Mouse (Mus musculus): ENCODE data around the gene Gm20388. TPM values are rescaled to one million over a fixed set of nuclear protein-coding genes. Genes with fewer than 3 reads are reported as not detected.

Gene Gm20388
- polyA plus RNA-seq, 1 experiment from 2014 or later = not detected

- no peak overlapping the region for H3K4me3 ChIP-seq (ENCODE audit: low read depth, low read length)
- H3K36me3 ChIP-seq (ENCODE audit: control insufficient read depth, insufficient read depth, low read length) = no peaks in the 10 kb centered on the region
- WGBS = 73% methylated on average over 11 of the region's 11 CpGs
- H3K27ac ChIP-seq (ENCODE audit: low read depth, low read length) = no peak overlapping the region
- no peak overlapping the region for H3K4me2 ChIP-seq
- H3K4me1 ChIP-seq (ENCODE audit: control insufficient read depth, insufficient read depth, low read length) = no peaks in the 10 kb centered on the region
- no peak for ATAC-seq (ENCODE audit: low FRiP score)
- DNase-seq (ENCODE audit: low spot score, missing footprints) = no peak
- no peaks in the 10 kb centered on the region for H3K9me3 ChIP-seq (ENCODE audit: control insufficient read depth, low read length)
- H3K27me3 ChIP-seq (ENCODE audit: control insufficient read depth, insufficient read depth, low read length) = no peaks in the 10 kb centered on the region
- H3K9ac ChIP-seq (ENCODE audit: low read length) = no peak overlapping the region
Observed at GRCm38 (mm10) chr8:122111745-122112144, 2201.1 kb downstream of the Gm20388 start.

- H3K4me3 ChIP-seq (ENCODE audit: low read depth, low read length) = no peak overlapping the region
- no peak overlapping the region for H3K27ac ChIP-seq (ENCODE audit: low read depth, low read length)
- ATAC-seq (ENCODE audit: low FRiP score) (no peak), DNase-seq (ENCODE audit: low spot score, missing footprints) (no peak)
- no peaks in the 10 kb centered on the region for H3K4me1 ChIP-seq (ENCODE audit: control insufficient read depth, insufficient read depth, low read length)
- H3K36me3 ChIP-seq (ENCODE audit: control insufficient read depth, insufficient read depth, low read length) = no peaks in the 10 kb centered on the region
- no peak overlapping the region for H3K4me2 ChIP-seq
- 84% methylated on average over 13 of the region's 14 CpGs for WGBS
- no peaks in the 10 kb centered on the region for H3K9me3 ChIP-seq (ENCODE audit: control insufficient read depth, low read length)
- H3K27me3 ChIP-seq (ENCODE audit: control insufficient read depth, insufficient read depth, low read length) = no peaks in the 10 kb centered on the region
- H3K9ac ChIP-seq (ENCODE audit: low read length) = no peak overlapping the region
Observed at GRCm38 (mm10) chr8:122112264-122112965, 2201.8 kb downstream of the Gm20388 start.

- H3K9ac ChIP-seq (ENCODE audit: low read length) = no peak overlapping the region
- no peak overlapping the region for H3K4me2 ChIP-seq
- ATAC-seq (ENCODE audit: low FRiP score) (no peak), DNase-seq (ENCODE audit: low spot score, missing footprints) (no peak)
- H3K4me3 ChIP-seq (ENCODE audit: low read depth, low read length) = no peak overlapping the region
- H3K4me1 ChIP-seq (ENCODE audit: control insufficient read depth, insufficient read depth, low read length) = no peaks in the 10 kb centered on the region
- WGBS = 86% methylated on average over 2 of the region's 2 CpGs
- H3K27ac ChIP-seq (ENCODE audit: low read depth, low read length) = no peak overlapping the region
- H3K27me3 ChIP-seq (ENCODE audit: control insufficient read depth, insufficient read depth, low read length) = no peaks in the 10 kb centered on the region
- no peaks in the 10 kb centered on the region for H3K9me3 ChIP-seq (ENCODE audit: control insufficient read depth, low read length)
- H3K36me3 ChIP-seq (ENCODE audit: control insufficient read depth, insufficient read depth, low read length) = no peaks in the 10 kb centered on the region
Observed at GRCm38 (mm10) chr8:122114890-122115289, 2204.2 kb downstream of the Gm20388 start.

GRCm38 (mm10) chr8:122116716-122117357, 2206.2 kb downstream of the Gm20388 start:
- H3K4me1 ChIP-seq (ENCODE audit: control insufficient read depth, insufficient read depth, low read length) = no peaks in the 10 kb centered on the region
- no peak overlapping the region for H3K4me2 ChIP-seq
- DNase-seq (ENCODE audit: low spot score, missing footprints) = no peak
- no peak for ATAC-seq (ENCODE audit: low FRiP score)
- H3K9me3 ChIP-seq (ENCODE audit: control insufficient read depth, low read length) = no peaks in the 10 kb centered on the region
- no peak overlapping the region for H3K4me3 ChIP-seq (ENCODE audit: low read depth, low read length)
- H3K27ac ChIP-seq (ENCODE audit: low read depth, low read length) = no peak overlapping the region
- 92% methylated on average over 7 of the region's 7 CpGs for WGBS
- H3K9ac ChIP-seq (ENCODE audit: low read length) = no peak overlapping the region
- H3K27me3 ChIP-seq (ENCODE audit: control insufficient read depth, insufficient read depth, low read length) = no peaks in the 10 kb centered on the region
- H3K36me3 ChIP-seq (ENCODE audit: control insufficient read depth, insufficient read depth, low read length) = no peaks in the 10 kb centered on the region

- no peaks in the 10 kb centered on the region for H3K4me1 ChIP-seq (ENCODE audit: control insufficient read depth, insufficient read depth, low read length)
- no peak overlapping the region for H3K4me2 ChIP-seq
- 85% methylated on average over 10 of the region's 10 CpGs for WGBS
- no peak overlapping the region for H3K27ac ChIP-seq (ENCODE audit: low read depth, low read length)
- H3K9me3 ChIP-seq (ENCODE audit: control insufficient read depth, low read length) = no peaks in the 10 kb centered on the region
- no peak overlapping the region for H3K4me3 ChIP-seq (ENCODE audit: low read depth, low read length)
- H3K36me3 ChIP-seq (ENCODE audit: control insufficient read depth, insufficient read depth, low read length) = no peaks in the 10 kb centered on the region
- H3K27me3 ChIP-seq (ENCODE audit: control insufficient read depth, insufficient read depth, low read length) = no peaks in the 10 kb centered on the region
- no peak for DNase-seq (ENCODE audit: low spot score, missing footprints)
- ATAC-seq (ENCODE audit: low FRiP score) = no peak
- H3K9ac ChIP-seq (ENCODE audit: low read length) = no peak overlapping the region
Observed at GRCm38 (mm10) chr8:122118097-122118496, 2207.5 kb downstream of the Gm20388 start.

GRCm38 (mm10) chr8:122118536-122118935, 2207.9 kb downstream of the Gm20388 start:
- no peak for ATAC-seq (ENCODE audit: low FRiP score)
- H3K27ac ChIP-seq (ENCODE audit: low read depth, low read length) = no peak overlapping the region
- no peaks in the 10 kb centered on the region for H3K27me3 ChIP-seq (ENCODE audit: control insufficient read depth, insufficient read depth, low read length)
- H3K36me3 ChIP-seq (ENCODE audit: control insufficient read depth, insufficient read depth, low read length) = no peaks in the 10 kb centered on the region
- no peak overlapping the region for H3K9ac ChIP-seq (ENCODE audit: low read length)
- no peak overlapping the region for H3K4me2 ChIP-seq
- no peak for DNase-seq (ENCODE audit: low spot score, missing footprints)
- no peak overlapping the region for H3K4me3 ChIP-seq (ENCODE audit: low read depth, low read length)
- no peaks in the 10 kb centered on the region for H3K4me1 ChIP-seq (ENCODE audit: control insufficient read depth, insufficient read depth, low read length)
- H3K9me3 ChIP-seq (ENCODE audit: control insufficient read depth, low read length) = no peaks in the 10 kb centered on the region
- 77% methylated on average over 15 of the region's 15 CpGs for WGBS

GRCm38 (mm10) chr8:122124326-122124725, 2213.7 kb downstream of the Gm20388 start:
- Histone ChIP-seq H3K4me2 (no peak overlapping the region), H3K4me3 (ENCODE audit: low read depth, low read length) (no peak overlapping the region), H3K27ac (ENCODE audit: low read depth, low read length) (no peak overlapping the region), H3K36me3 (ENCODE audit: control insufficient read depth, insufficient read depth, low read length) (no peaks in the 10 kb centered on the region), H3K9me3 (ENCODE audit: control insufficient read depth, low read length) (no peaks in the 10 kb centered on the region; the same call in 1 of the 2 replicates), H3K9ac (ENCODE audit: low read length) (no peak overlapping the region), H3K4me1 (ENCODE audit: control insufficient read depth, insufficient read depth, low read length) (no peaks in the 10 kb centered on the region), H3K27me3 (ENCODE audit: control insufficient read depth, insufficient read depth, low read length) (no peaks in the 10 kb centered on the region)
- ATAC-seq (ENCODE audit: low FRiP score) = no peak
- DNase-seq (ENCODE audit: low spot score, missing footprints) = peak; percentile 86
- WGBS = 96% methylated on average over 3 of the region's 3 CpGs

GRCm38 (mm10) chr8:122126659-122127058, 2216.0 kb downstream of the Gm20388 start:
- DNase-seq (ENCODE audit: low spot score, missing footprints) (no peak), ATAC-seq (ENCODE audit: low FRiP score) (no peak)
- H3K4me1 ChIP-seq (ENCODE audit: control insufficient read depth, insufficient read depth, low read length) = no peaks in the 10 kb centered on the region
- WGBS = 74% methylated on average over 8 of the region's 8 CpGs
- H3K27me3 ChIP-seq (ENCODE audit: control insufficient read depth, insufficient read depth, low read length) = no peaks in the 10 kb centered on the region
- H3K27ac ChIP-seq (ENCODE audit: low read depth, low read length) = no peak overlapping the region
- no peak overlapping the region for H3K4me2 ChIP-seq
- H3K9me3 ChIP-seq (ENCODE audit: control insufficient read depth, low read length) = no peaks in the 10 kb centered on the region; the same call in 1 of the 2 replicates
- H3K4me3 ChIP-seq (ENCODE audit: low read depth, low read length) = no peak overlapping the region
- H3K36me3 ChIP-seq (ENCODE audit: control insufficient read depth, insufficient read depth, low read length) = no peaks in the 10 kb centered on the region
- no peak overlapping the region for H3K9ac ChIP-seq (ENCODE audit: low read length)

GRCm38 (mm10) chr8:122134121-122134529, 2223.5 kb downstream of the Gm20388 start:
- no peaks in the 10 kb centered on the region for H3K9me3 ChIP-seq (ENCODE audit: control insufficient read depth, low read length)
- no peak overlapping the region for H3K4me2 ChIP-seq
- H3K4me1 ChIP-seq (ENCODE audit: control insufficient read depth, insufficient read depth, low read length) = no peaks in the 10 kb centered on the region
- no peaks in the 10 kb centered on the region for H3K36me3 ChIP-seq (ENCODE audit: control insufficient read depth, insufficient read depth, low read length)
- H3K27me3 ChIP-seq (ENCODE audit: control insufficient read depth, insufficient read depth, low read length) = no peaks in the 10 kb centered on the region
- 79% methylated on average over 3 of the region's 3 CpGs for WGBS
- ATAC-seq (ENCODE audit: low FRiP score) (no peak), DNase-seq (ENCODE audit: low spot score, missing footprints) (no peak)
- H3K4me3 ChIP-seq (ENCODE audit: low read depth, low read length) = no peak overlapping the region
- no peak overlapping the region for H3K9ac ChIP-seq (ENCODE audit: low read length)
- no peak overlapping the region for H3K27ac ChIP-seq (ENCODE audit: low read depth, low read length)

Measured in midbrain, embryonic 11.5 days (tissue).